Mouse (Mus musculus) MN1 (cell line): ENCODE measurements around the gene Anapc2.
A peak's percentile ranks its signal among the peaks of the same experiment; 100 is the strongest.

Experiments used
- DNase-seq: peaks from one replicate; pipeline ENCODE4 v3.0.0-alpha.2; 2016; ENCODE audit warnings: low spot score

Anapc2 gene

GRCm38 (mm10) chr2:25267746-25268309 is 4.5 kb upstream of the Anapc2 start:
- no peak for DNase-seq

- no peak for DNase-seq
Observed at GRCm38 (mm10) chr2:25272515-25272914, 237 bp downstream of the Anapc2 start.

GRCm38 (mm10) chr2:25273010-25273409 is 732 bp downstream of the Anapc2 start:
- DNase-seq = no peak

GRCm38 (mm10) chr2:25278928-25279882 is 6.9 kb downstream of the Anapc2 start:
- peak; percentile 86 for DNase-seq

GRCm38 (mm10) chr2:25285551-25285950 is 13.3 kb downstream of the Anapc2 start:
- DNase-seq = no peak

GRCm38 (mm10) chr2:25286314-25286713 is 14.0 kb downstream of the Anapc2 start:
- no peak for DNase-seq

GRCm38 (mm10) chr2:25286837-25287636 is 14.8 kb downstream of the Anapc2 start:
- DNase-seq = peak; percentile 38

GRCm38 (mm10) chr2:25287927-25288649 is 15.8 kb downstream of the Anapc2 start, which contains the start of gene Tmem210:
Gene Tmem210 (plus strand): TSS chr2:25288145.
- no peak for DNase-seq

- DNase-seq = no peak
Observed at GRCm38 (mm10) chr2:25288734-25289345, 16.6 kb downstream of the Anapc2 start.

GRCm38 (mm10) chr2:25289651-25290050 is 17.4 kb downstream of the Anapc2 start, which contains the start of gene Lrrc26:
Gene Lrrc26 (plus strand): TSS chr2:25289915.
- peak; percentile 42 for DNase-seq

- no peak for DNase-seq
Observed at GRCm38 (mm10) chr2:25290101-25290815, 18.0 kb downstream of the Anapc2 start.

- no peak for DNase-seq
Observed at GRCm38 (mm10) chr2:25290816-25291130, 18.5 kb downstream of the Anapc2 start.

GRCm38 (mm10) chr2:25291184-25292053 is 19.1 kb downstream of the Anapc2 start:
- DNase-seq = no peak

- no peak for DNase-seq
Observed at GRCm38 (mm10) chr2:25292054-25292544, 19.8 kb downstream of the Anapc2 start.

GRCm38 (mm10) chr2:25292856-25293255 is 20.6 kb downstream of the Anapc2 start:
- DNase-seq = peak; percentile 69

GRCm38 (mm10) chr2:25293706-25294105 is 21.4 kb downstream of the Anapc2 start:
- no peak for DNase-seq

GRCm38 (mm10) chr2:25297093-25297492 is 24.8 kb downstream of the Anapc2 start:
- no peak for DNase-seq

- DNase-seq = no peak
Observed at GRCm38 (mm10) chr2:25298046-25298445, 25.8 kb downstream of the Anapc2 start.

GRCm38 (mm10) chr2:25303452-25303851 is 31.2 kb downstream of the Anapc2 start:
- DNase-seq = no peak
